Mouse (Mus musculus) bone marrow, adult 2 months (tissue): Measurements from ENCODE around the gene Cldnd1.

Experiments used
- CTCF ChIP-seq: fragments of 200-500 bp; IDR thresholded peaks from 2 replicates; pipeline ENCODE4 v1.5.1; 2011; ENCODE audit warnings: low read length, control low read depth; ENCODE audit not compliant: control insufficient read depth, insufficient read depth
- POLR2A ChIP-seq: fragments of 200-500 bp; IDR thresholded peaks from 2 replicates; pipeline ENCODE4 v1.6.1; 2011; ENCODE audit warnings: low read depth, mild to moderate bottlenecking, control low read depth, low read length, borderline replicate concordance; ENCODE audit not compliant: control insufficient read depth

- no peak for TF ChIP-seq POLR2A
- TF ChIP-seq CTCF = no peak
Measured at GRCm38 (mm10) chr16:58690322-58690732, 37.4 kb upstream of the Cldnd1 start.
